Mouse (Mus musculus) c-Kit-positive CD71-positive TER-119-negative erythroid progenitor cells, embryonic 14.5 days (primary cell): ENCODE results near the gene Rps16.

Source experiments
- DNase-seq: peaks from one replicate; pipeline ENCODE4 v3.0.0-alpha.2; 2013; ENCODE audit warnings: low read depth

The Rps16 gene

DNA sequence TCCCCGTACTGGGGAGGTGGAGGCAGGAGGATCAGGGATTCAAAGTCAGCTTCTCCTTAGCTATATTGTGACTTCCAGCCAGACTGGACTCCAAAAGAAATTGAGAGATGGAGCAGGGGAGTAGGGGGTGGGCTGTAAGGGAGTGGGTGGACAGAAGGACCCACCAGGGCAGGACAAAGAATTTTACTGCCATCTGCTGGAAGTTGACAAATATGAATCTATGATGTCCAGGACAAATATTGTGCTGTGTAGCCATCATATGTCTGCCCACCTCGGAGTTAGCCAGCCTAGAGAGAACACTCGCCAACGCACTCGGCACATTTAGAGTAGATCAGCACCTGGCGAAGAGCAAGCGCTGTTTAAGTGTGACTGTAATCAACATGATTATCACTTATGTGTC, 1.9 kb upstream of the Rps16 start:
- no peak for DNase-seq

DNA sequence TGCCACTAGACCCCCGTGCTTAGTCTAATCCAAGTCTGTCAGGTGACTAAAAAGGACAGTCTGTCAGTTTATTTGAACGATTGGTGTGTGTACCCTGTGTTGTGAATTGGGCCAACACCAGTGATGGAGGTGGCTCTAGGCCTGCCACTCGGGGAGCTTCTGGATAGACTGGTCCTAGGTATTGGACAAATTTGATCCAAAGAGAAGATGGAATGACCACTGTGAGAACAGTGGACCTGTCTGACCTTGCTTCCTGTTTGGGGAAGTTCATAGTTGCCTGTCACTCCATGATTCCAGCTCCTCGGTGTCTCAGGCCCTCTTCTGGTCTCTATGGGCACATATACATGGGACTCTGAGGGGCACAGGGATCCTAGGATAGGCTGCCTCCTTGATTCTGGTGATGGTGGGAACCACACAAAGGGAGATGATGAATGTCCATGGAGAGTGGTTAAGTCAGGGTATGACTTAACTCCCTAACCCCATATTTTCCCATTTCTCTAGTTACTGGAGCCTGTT, 1.3 kb downstream of the Rps16 start:
- DNase-seq, result no peak

DNA sequence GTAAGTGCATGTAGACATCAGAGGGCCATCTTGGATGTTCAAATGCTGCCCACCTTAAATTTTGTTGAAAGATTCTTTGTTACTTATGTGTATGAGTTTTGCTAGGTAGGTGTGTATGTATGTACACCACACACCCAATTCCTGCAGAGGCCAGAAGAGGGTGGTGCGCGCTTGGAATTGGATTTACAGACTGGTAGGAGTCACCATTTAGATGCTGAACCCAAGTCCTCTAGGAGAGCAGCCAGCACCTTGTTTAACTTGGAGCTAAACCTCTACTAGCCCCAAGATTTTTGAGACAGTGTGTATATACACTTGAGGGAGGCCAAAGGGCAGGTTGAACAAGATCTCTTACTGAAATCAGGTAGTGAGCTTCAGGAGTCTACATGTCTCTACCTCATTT, 2.8 kb downstream of the Rps16 start:
- no peak for DNase-seq

DNA sequence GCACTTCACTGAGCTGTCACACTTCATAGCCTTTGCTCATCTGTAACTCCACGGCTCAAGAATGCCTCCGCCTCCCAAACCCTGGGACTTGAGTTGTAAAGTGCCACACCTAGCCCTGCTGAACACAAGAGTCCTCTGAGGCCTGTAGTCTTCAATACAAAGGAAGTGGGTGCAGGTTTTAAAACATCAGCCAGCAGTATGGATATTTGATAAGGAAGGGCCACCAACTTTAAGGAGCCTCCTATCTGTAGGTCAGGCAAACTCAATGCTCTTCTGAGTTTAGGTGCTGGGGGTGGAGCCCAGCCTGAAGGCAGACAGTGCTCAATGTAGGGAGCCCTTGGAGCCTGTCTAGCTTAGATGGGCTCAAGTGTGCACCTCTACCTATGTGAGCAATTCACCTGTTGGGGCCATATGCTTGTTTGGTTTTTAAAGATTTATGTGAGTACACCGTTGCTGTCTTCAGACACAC, 3.7 kb downstream of the Rps16 start:
- DNase-seq, result no peak

DNA sequence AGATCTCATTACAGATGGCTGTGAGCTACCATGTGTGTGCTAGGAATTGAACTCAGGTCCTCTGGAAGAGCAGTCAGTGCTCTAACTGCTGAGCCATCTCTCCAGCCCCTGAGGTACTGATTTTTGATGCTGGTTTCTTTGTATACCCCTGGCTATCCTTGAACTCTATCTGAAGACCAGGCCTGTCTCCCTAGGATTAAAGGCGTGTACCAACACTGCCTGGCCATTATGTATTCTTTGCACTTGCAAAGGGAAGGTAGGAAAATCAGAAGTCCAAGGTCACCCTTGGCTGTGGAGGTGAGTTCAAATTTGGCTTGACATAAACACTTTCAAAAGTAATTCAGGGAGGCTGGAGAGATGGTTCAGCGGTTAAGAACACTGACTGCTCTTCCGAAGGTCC, 4.1 kb downstream of the Rps16 start:
- no peak for DNase-seq

DNA sequence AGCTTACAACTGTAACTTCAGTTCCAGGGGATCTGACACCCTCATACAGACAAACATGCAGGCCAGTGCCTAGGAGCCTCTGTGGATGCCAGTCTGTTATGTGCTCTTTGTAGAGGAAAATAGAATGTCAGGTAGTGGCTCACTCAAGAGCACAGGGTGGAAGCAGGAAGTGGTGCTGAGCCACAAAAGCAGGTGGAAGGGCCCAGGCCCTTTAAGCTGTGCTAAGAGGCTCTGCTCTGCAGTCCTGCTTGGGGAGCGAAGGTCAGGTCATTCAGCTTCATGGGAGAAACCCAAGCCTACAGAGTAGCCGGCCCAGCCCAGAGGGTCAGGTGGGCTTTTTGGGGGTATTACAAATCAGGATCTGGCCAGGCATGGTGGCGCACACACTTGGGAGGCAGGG, 4.8 kb downstream of the Rps16 start:
- no peak for DNase-seq

DNA sequence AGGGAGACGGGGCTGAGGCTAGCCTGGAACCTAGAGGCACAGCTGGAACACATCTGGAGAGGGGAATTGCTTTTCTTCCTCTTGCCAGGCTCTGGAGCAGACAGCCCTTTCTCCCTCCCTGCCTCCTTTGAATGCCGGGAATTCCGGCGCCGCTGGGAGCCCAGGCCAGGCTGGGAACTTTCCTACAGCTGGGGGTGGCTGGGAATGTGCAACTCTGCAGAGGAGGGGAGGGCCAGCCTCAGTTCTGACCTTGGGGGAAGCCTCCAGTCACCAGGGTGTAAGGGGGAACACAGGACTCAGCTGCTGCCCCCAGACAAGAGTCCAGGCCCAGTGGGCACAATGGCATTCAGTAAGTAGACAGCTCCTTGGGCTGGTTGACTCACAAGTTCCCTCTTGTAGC, 6.5 kb downstream of the Rps16 start:
- DNase-seq, result no peak

DNA sequence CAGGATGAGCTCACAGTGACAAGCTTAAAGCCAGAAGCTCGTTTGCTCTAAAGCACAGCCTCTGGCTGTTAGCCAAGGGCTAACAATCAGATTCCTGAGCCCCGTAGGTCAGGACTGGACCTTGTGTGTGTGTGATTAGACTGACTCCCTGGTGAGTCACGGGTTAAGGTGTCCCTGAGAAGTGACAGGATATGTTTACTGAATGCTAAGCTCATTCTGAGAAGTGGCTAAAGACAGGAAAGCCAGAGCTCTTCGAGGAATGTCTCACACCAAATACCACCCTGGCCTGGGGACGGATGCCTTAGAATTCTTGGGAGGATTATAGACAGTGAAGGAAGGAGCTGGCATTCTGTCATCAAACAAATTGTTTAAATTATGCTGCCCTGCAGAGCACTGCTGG, 7.5 kb downstream of the Rps16 start:
- no peak for DNase-seq

DNA sequence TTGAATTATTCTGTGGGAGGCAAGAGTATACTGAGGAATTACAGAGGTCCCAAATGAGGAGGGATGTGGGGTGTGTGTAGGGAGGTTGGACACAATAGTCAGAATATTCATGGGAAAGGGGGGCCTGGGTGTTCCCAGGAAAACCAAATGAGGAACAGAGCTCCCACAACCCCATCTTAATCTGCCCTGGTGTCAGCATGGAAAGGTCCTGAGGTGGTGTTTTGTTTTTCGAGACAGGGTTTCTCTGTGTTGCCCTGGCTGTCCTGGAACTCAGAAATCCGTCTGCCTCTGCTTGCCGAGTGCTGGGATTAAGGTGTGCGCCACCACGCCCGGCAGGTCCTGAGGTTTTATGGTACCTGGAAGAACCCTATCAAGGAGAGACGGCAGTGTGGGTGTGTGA, 8.0 kb downstream of the Rps16 start:
- no peak for DNase-seq

DNA sequence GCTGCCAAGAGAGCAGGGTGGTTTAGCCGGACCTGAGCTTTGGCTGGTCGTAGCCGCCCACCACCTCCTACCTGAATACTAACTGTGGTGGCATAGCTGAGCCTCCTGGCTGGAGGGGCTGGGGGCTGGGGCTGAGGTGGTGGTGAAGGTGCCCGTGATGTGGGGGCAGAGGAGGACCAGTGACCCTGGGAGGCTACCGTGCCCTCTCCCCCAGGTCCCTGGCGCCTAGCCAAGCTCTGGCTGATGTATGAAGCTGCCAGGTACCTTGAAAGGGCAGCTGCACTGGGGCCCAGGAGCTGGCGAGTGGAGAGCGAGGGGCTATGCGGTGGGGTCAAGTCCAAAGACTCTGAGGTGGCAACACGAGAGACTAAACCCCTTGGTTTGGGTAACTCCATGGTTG, 9.4 kb downstream of the Rps16 start:
- no peak for DNase-seq

DNA sequence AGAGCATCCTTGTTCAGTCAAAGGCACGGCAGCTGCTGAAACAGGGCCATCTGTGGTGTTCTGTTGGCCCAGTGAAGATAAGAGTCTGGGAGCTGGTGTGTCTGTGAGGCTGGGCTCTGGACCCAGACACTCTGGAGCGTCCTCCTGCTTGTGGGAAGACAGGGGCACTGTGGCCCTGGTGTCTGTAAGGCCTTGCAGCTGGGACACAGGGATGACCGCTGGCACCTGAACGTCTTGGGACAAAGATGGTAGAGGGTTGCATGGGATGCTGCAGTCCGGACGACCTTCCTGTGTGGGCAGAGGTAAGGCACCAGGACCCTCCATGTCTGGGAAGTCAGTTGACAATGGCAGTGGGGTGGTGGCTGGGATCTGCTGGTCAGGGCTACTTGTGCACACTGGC, 9.8 kb downstream of the Rps16 start:
- DNase-seq, result no peak

DNA sequence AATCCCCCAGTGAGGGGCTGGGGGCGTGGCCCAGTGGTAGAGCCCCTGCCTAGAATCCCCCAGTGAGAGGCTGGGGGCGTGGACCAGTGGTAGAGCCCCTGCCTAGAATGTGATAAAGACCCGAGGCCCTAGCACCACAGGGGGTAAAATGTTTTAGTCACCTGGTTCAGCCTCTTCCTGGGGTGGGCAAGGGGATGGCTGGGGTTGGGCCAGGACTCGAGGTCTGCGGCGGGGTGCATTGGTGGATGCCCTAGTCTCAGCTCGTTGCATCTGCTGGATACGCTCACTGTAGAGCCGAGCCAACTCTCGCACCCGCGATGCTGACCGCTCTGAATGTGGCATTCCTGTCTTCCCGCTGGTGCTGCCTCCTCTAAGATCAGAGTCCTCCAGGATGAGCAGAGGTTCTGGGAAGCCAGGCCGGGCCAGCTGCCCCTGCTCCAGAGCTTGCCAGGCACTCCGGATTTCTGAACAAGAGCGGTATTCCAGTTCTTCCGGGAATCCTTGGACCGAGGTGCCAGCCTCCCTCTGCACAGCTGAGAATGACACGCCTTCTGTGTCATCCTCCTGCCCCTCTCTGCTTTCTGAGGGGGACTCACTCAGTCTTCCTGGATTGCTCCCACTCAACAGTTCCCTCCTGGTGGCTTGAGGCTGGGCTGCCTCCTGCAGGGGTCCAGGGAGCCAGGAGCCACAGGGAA, 11.3 kb downstream of the Rps16 start:
- no peak for DNase-seq

DNA sequence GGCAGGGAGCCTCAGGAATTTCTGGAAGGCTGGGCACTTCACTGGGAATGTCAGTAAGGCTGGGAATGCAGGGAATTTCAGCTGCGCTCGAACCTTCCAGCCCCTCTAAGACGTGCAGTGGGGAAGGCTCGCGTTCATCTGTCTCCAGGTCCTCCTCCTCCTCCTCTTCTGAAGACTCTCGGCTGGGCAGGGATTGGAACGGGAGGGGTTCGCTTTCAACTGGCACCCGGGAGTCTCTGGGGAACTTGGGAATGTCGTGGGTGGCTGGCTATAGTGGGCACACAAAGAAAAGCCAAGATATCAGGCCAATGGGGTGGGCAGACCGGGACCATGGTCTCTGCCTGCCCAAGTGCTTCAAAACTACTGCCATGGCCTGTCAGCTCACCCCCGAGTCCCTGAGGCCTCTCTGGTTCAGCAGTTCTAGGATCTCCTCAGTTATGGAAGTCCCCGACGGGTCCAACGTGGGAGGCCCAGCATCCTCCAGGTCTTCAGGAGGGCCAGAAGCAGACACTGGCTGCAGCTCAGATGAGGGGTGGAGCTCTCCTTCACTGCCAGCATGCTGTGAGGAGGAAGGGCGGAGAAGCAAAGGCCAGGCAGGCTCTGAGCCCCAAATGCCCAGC, 12.1 kb downstream of the Rps16 start:
- no peak for DNase-seq

DNA sequence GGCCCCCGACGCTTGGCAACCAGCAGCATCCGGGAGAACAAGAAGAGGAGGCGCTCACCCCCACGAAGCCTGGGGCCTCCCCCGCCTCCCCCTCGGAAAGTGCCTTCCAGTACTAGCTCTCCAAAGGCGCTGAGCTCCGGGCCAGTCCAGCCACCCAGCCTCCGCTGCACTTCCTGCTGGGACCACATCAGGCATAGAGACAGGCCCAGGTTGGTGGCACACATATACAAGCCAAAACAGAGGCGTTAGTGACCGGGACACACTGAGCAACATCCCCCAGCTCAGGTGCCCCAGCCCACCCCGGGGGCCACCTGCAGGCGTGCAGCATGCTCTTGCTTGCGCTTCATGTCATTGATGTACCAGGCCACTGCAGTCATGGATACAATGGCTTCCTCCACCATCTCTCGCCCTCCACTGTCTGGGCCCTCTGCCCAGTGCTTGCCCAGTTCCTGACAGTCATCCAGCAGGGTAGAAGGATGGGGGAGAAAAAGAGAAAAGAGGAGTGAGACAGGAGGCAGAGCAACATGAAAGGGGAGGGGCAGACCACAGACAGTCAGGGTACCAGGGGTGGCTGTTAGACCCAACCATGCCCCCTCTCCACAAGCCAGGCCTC, 17.3 kb downstream of the Rps16 start:
- DNase-seq, result no peak

DNA sequence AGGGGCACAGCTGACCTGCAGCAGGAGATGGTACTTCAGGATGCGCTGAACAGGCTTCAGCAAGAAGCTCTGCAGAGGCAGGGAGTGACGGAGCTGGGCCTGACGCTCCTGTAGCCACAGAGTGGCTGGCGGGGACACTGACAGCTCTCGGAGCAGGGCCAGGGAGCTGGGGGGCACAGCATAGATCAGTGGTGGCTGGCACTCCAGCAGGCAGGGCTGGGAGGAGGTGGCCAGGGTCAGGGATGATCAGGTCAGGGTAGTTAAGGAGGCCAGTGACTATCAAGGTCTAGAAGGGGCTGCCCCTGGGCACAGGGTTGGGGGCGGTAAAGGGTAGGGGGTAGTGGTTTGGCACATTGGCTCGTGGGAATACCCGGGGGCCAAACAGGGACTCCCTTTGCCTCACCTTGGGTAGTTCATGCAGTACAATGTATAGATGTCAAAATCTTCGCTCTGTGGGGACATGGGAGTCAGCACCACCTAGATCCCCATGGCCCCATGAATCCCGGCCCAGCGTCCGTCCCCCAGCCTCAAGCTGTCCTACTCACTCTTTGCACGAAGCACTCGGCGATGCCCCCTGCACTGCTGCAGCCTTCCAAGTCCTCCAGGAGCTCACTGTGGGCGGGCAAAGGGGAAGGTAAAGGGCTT, 17.9 kb downstream of the Rps16 start:
- no peak for DNase-seq

DNA sequence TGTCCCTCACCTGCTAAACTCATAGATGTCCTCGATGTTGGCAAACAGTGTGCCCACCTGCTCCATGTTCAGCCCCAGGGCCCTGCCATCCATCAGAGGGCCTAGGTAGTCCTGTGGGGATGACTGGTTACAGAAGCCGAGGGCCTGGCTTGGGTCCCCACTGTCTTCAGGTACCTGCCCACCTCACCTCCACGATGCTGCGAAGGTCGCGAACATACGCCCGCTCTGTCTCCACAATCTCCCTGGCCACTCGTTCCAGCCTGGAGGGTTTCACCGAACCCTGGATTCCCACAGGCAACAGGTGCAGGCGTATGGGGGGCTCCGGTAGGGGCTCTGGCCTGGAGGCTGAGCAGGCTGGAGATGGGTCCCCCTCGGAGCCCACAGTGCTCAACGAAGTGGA, 19.6 kb downstream of the Rps16 start:
- no peak for DNase-seq

DNA sequence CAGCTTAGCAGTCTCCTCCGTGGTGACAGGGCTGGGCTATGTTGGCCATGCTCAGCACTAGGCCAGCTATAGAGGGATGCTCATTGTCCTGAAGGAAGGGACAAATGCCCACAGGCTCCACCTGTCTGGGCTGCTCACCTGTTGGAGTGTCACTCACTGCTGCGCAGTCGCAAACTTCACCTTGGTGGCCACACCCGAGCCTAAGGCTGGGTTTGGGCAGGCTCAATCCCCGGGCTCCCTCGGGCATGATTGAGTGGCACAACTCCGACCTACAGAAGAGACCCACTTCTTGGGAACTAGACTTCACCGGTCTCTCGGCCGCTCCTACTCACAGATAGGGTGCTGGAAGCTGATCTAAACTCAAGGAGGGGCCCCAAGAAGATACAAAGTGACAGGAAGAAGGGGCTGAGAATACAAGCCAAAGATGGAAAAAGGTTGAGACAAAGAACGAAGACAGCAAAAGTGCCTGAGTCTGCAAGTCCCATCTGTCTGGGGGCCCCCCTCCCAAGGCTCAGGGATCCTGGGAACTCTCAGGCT, 20.6 kb downstream of the Rps16 start:
- DNase-seq, result no peak

DNA sequence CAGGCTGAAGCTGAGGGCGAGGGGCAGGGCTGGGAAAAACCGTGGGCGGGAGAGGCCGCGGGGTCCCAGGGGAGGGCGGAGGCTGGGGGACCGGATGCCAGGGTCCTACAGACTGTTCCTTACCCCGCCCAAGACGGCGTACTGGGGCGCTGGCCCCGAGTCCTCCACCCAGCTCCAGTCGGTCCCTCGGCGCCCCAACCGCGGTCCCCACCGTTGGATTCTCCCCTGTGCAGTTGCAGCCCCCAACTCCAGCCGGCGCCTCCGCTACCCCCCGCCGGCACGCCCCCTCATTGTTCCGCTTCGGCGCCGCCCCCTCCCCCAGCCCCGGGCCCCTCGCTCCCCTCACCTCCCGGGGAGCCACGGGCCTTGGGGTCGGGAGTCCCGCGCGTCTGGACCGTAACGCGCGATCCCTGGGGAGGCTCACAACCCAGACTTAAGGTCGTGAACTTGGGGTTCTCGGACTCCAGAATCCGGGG, 21.1 kb downstream of the Rps16 start:
- no peak for DNase-seq

DNA sequence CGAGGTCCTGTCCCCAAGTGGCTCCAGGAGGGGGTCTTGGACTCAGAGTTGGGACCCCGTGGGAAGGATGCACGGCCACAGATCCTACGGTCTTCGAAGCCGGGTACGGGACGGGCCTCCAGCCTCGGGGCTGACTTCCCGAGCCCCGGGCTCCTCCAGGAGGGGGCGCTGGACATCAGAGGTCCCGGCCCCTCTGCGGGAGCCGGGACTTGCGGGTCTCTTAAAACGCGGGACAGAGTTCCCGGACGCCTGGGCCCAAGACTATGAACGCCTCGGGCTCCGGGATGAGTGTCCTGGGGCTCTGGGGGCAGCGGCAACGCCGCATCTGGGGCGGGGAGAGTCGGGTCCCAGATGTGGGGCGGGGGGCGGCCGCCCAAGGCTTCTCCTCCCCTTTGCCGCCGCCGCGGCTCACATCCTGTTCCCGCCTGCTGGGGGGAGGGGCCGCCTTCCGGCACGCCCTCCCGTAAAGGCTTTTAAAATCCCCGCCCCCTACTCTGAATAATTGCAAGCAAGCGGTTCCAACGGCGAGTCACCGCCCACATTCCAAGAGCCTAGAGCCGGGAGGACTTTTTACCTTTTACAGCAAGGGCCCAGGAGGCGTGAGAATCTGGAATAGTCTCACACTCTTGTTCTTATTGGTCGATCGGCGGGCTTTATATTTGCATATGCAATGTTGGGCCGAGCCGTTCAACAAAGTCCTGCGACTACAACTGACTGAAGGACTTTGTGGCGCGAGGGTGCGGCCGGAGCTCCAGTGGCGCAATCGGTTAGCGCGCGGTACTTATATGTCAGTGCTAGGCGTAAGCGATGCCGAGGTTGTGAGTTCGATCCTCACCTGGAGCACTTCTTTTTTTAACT, 22.0 kb downstream of the Rps16 start, which contains the start of gene Plekhg2:
Gene Plekhg2 (minus strand): TSS at position 349 of the 858 bp plus-strand sequence.
- peak; percentile 98 for DNase-seq

DNA sequence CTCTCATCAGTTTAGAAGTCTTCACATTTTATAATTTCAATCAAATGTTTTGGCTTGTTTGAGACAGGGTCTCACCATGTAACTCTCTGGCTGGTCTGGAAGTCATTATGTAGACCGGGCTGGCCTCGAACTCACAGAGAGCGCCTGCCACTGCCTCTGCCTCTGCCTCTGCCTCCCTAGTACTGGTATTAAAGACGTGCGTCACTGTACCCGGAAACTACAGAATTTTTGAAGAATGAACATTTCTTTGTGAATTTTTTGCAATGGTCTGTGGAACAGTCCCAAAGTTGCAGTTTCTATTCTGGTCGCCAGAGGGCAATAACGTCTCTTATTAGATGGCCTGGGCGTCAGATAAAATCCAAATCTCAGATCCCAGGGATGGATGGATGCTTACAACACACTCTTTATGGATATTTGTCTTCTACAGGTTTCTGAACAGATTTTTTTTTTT, 22.7 kb downstream of the Rps16 start:
- DNase-seq, result peak; percentile 89

DNA sequence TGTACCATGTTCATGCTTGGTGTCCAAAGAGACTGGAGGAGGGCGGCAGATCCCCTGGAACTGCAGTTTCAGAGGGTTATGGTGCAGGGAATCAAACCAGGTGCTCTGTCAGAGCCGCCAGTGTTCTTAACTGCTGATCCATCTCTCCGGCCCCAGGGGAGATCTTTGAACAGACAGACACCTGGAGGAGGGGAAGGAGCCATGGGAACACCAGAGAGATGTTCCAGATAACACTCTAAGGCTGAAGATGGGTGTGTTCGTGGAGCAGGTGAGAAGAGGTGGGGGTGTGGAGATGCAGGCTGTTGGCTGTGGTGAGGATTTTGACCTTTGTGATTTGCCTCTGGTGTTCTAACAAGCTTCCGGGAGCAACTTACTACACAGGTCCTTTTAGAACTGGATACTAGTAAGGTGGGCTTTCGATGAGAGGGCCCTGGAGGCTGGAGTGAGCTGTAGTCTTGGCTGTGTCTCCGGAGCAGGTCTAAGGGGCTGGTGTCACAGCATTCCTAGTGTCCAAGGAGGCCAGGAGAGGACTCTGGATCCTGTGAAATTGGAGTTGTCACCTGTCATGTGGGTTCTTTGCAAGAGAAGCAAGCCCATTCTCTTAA, 23.5 kb downstream of the Rps16 start:
- no peak for DNase-seq
